Mouse (Mus musculus): Measurements from ENCODE around the gene Gtpbp6.
"Not testable (repeated sequence)": the region's sequence is repeated elsewhere in the genome, so short reads cannot be mapped to it uniquely, and the experiment has no call there.

Gene Gtpbp6

DNA sequence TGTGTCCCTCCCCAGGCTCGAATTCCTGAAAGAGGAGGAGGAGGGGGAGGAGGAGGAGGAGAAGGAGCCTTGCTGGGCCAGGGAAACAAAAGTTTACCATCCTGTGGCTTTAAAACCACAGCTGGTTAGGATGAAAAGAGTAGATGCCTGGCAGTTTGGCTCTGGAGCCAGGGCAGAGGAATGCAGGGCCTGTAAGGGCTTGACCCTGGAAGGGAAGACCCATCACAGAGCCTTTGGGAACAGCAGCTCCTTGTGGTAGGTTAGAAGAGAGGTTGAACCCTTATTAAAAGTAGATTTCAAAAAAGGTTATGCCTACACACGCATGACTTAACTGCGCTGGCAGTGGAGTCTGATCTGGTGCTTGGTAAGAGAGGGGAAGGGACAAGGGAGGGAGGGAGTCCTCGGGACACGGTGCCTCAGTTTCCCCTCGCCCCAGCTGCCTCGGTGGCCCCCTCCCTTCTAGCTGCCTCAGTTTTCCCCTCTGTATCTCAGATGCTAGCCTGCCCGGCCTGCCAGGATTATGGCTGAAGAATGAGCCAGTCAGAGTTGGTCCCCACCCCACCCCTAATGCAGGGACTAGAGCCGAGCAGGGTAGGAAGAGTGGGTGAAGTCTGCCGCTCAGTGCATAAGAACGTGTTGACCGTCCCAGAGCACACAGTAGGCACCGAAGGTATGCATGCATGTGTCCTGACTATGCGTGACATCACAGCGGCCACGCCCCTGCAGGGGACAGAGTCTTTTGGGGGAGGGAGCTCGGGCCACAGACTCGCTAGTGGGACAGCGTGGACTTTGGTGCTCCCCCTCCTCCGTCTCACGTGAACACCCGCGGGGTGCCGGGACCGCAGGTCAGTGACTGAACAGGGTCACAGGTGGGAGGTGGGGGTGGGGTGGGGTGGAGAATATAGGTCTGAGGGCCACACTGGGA is 8.1 kb downstream of the Gtpbp6 start, which contains the start of gene Plcxd1:
Gene Plcxd1 (plus strand): TSS at position 314 of the 925 bp plus-strand sequence.
- no peak for DNase-seq (ENCODE audit: low spot score in 2 of 2)

GRCm38 (mm10) chr5:110098991-110099477 is 9.0 kb downstream of the Gtpbp6 start:
- no peak for DNase-seq (ENCODE audit: low spot score in 2 of 2)

DNA sequence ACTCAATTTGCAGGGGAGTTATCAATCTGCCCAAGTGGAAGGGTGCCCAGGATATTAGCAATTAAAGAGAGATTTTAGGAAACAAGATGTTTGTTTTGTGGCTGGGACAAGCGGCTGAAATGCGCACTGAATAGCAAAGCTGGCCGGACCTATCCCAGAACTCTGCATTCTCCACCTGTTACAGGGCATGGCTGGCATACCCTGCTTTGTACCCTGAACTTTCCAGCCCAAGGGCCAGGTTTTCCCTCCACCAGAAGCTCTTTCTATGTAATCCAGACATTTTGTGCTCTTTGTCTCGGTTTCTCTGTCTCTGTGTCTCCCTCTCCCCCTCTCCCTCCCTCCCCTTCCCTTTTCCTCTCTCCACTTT is 13.2 kb downstream of the Gtpbp6 start:
- DNase-seq (ENCODE audit: low spot score in 2 of 2): no peak

GRCm38 (mm10) chr5:110094030-110094846 is 13.8 kb downstream of the Gtpbp6 start, which contains the start of gene Gm35315:
Gene Gm35315, minus strand, starts transcription at chr5:110094420.
- peak; percentile 90 to 91 for DNase-seq (ENCODE audit: low spot score in 2 of 2)

- DNase-seq (ENCODE audit: low spot score in 2 of 2): no peak
These were observed 16.5 kb downstream of the Gtpbp6 start for GRCm38 (mm10) chr5:110091546-110091945.

- no peak for DNase-seq (ENCODE audit: low spot score in 2 of 2)
These were observed 21.7 kb downstream of the Gtpbp6 start for GRCm38 (mm10) chr5:110086161-110086866.

DNA sequence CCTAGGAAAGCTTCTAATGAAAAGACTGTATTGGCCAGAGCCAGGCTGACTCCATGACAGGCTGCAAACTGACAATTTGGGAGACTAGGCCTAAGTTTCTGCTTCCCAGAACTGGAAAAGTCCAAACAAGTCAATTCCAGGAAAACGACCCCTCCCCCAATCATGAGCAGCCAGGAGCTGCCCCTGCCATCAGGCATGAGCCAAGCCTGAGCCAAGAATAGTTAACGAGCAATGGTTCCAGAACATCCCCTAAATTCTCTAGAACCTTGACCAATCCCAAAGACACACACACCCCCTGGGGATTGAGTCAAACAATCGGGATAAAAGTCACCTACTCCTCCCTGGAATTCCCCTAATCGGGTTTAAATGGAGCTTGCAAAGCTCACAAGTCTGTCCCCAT is 25.0 kb downstream of the Gtpbp6 start:
- DNase-seq (ENCODE audit: low spot score in 2 of 2): no peak

- not testable (repeated sequence) for DNase-seq (ENCODE audit: low spot score in 2 of 2)
These were observed 35.6 kb downstream of the Gtpbp6 start, which contains the start of gene Gm17655 for GRCm38 (mm10) chr5:110072413-110072812. Gene Gm17655, minus strand, starts transcription at chr5:110072513.

DNA sequence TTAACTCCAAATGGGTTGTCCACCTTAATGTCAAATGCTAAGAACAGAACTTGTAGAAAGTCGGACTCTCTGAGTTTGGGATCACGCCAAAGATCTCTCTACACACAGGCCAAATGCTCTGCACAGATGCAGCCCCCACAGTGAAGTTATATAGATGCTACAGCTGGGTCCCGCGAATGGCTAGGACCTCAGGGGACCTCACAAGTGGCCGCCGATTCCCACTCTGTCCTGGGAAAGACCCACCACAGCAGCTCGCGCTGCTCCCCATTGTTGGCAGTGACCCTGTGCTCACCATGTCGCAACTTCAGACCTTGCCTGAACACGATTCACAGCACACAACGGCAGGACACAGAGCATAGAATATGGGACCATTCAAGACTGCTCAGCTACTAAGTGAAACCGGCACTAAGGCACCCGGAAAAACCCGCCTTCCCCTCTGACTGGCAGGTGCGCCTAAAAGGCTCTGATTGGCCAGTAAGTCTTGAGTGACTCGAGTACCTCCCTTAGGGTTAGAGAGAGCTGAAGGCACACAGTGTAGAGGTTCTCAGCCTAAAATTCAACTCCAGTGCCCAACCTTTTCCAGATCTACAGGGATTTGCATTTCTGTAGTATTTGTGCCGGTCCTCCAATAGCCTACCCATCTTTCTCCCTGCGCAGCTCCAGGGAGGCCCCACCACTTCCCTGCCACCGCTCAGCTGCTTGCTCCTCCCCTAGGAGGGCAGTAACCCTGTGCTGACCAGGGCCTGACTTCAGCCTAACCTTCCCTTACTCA is 50.2 kb downstream of the Gtpbp6 start:
- peak; percentile 90 to 94 for DNase-seq (ENCODE audit: low spot score in 2 of 2)

Data from heart, adult 9 months (tissue).